Comparison of ENCODE assay signal across 8 mouse cellular contexts in genomic region chr1:52676621-52677020, GRCm38 (mm10). TPM values are rescaled to one million over a fixed set of nuclear protein-coding genes. Genes with fewer than 3 reads are reported as not detected.
DNase-seq lines count a peak whose midpoint lies in the region; ATAC-seq and TF ChIP-seq lines count a peak whose summit lies in the region.

No protein-coding gene starts in this region.

- TF ChIP-seq POLR2A in limb, embryonic 14.5 days (IDR thresholded peaks at IDR 0.05; ENCODE audit: borderline replicate concordance, extremely low read depth, insufficient read depth, insufficient read length) = no peak

- peaks cover 17% of the 10 kb centered on the region for H3K4me1 ChIP-seq in heart, embryonic 15.5 days (replicated peaks)
- H3K4me1 ChIP-seq in limb, embryonic 14.5 days (ENCODE audit: control insufficient read depth, insufficient read depth, low read length) = peaks cover 6% of the 10 kb centered on the region
- 0 out of 2 replicates have a peak, but pooled peaks cover 7% of the 10 kb centered on the region for H3K4me1 ChIP-seq in forebrain, embryonic 13.5 days

- no peaks in the 10 kb centered on the region for H3K27me3 ChIP-seq in heart, embryonic 15.5 days
- no peaks in the 10 kb centered on the region for H3K27me3 ChIP-seq in limb, embryonic 14.5 days (ENCODE audit: control insufficient read depth, insufficient read depth, low read length)
- no peaks in the 10 kb centered on the region for H3K27me3 ChIP-seq in forebrain, embryonic 13.5 days

- no peak overlapping the region for H3K4me2 ChIP-seq in heart, embryonic 15.5 days
- H3K4me2 ChIP-seq in limb, embryonic 14.5 days (replicated peaks; ENCODE audit: low read depth, low read length, severe bottlenecking) = no peak overlapping the region
- H3K4me2 ChIP-seq in forebrain, embryonic 13.5 days = no peak overlapping the region

- DNase-seq in gastrocnemius, adult 18-20 months (ENCODE audit: low spot score) = peak; percentile 5
- no peak for DNase-seq in gastrocnemius, postnatal 25 days
- DNase-seq in brain, adult 2 months (ENCODE audit: low read depth, low spot score) = peak; percentile 64
- peak; percentile 44 for DNase-seq in limb, embryonic 14.5 days (ENCODE audit: low spot score)
- DNase-seq in yolk sac, embryonic 10.5 days (ENCODE audit: low spot score) = no peak

- ATAC-seq in heart, embryonic 15.5 days (replicated peaks; ENCODE audit: insufficient number of reproducible peaks, insufficient read depth, low FRiP score, low read depth) = peak; percentile 84
- ATAC-seq in limb, embryonic 14.5 days (ENCODE audit: low FRiP score, low read depth) = no peak
- ATAC-seq in forebrain, embryonic 13.5 days = no peak
- no peak for ATAC-seq in frontal cortex, adult (ENCODE audit: low TSS enrichment)

- no peaks in the 10 kb centered on the region for H3K9me3 ChIP-seq in heart, embryonic 15.5 days (replicated peaks)
- no peaks in the 10 kb centered on the region for H3K9me3 ChIP-seq in limb, embryonic 14.5 days (ENCODE audit: control insufficient read depth, low read length)
- H3K9me3 ChIP-seq in forebrain, embryonic 13.5 days (replicated peaks) = 0 out of 2 replicates have a peak, but pooled peaks cover 3% of the 10 kb centered on the region

- H3K36me3 ChIP-seq in heart, embryonic 15.5 days = no peaks in the 10 kb centered on the region
- no peaks in the 10 kb centered on the region for H3K36me3 ChIP-seq in limb, embryonic 14.5 days (ENCODE audit: control insufficient read depth, insufficient read depth, low read length)
- no peaks in the 10 kb centered on the region for H3K36me3 ChIP-seq in forebrain, embryonic 13.5 days (ENCODE audit: poor library complexity, severe bottlenecking)

- WGBS in heart, embryonic 15.5 days = 8% methylated on average over 3 of the region's 3 CpGs
- 48% methylated on average over 3 of the region's 3 CpGs for WGBS in limb, embryonic 14.5 days
- 51% methylated on average over 3 of the region's 3 CpGs for WGBS in forebrain, embryonic 13.5 days

- no peak overlapping the region for H3K9ac ChIP-seq in heart, embryonic 15.5 days
- no peak overlapping the region for H3K9ac ChIP-seq in limb, embryonic 14.5 days (ENCODE audit: low read depth, low read length, severe bottlenecking)
- no peak overlapping the region for H3K9ac ChIP-seq in forebrain, embryonic 13.5 days

- no peak overlapping the region for H3K4me3 ChIP-seq in heart, embryonic 15.5 days
- H3K4me3 ChIP-seq in limb, embryonic 14.5 days (replicated peaks; ENCODE audit: low read length) = no peak overlapping the region
- no peak overlapping the region for H3K4me3 ChIP-seq in forebrain, embryonic 13.5 days

- peak overlapping the region; percentile 88 for H3K27ac ChIP-seq in heart, embryonic 15.5 days
- H3K27ac ChIP-seq in limb, embryonic 14.5 days (replicated peaks; ENCODE audit: low read depth, low read length) = no peak overlapping the region
- no peak overlapping the region for H3K27ac ChIP-seq in forebrain, embryonic 13.5 days

RNA-seq across cellular contexts. Expression of gene Nemp2, which starts 46.1 kb away (rescaled TPM):
- under 1 TPM; 0.27 to 0.45 TPM for total RNA-seq in gastrocnemius, adult 18-20 months (2021)
- under 1 TPM; 0.51 TPM for total RNA-seq in gastrocnemius, postnatal 25 days (2021)
- 4.4 and 5.2 TPM in 2 replicates for polyA plus RNA-seq in heart, embryonic 15.5 days (2015; fragmentation: Nextera tagmentation; extraction: Ambion mirVana)
- 24.7 and 29.9 TPM in 2 replicates for polyA plus RNA-seq in limb, embryonic 14.5 days (2012; rRNA removed)
- polyA plus RNA-seq in limb, embryonic 14.5 days (2014; fragmentation: Nextera tagmentation; extraction: Ambion mirVana) = 11.8 and 11.9 TPM in 2 replicates
- 9.6 and 9.8 TPM in 2 replicates for polyA plus RNA-seq in forebrain, embryonic 13.5 days (2015; fragmentation: Nextera tagmentation; extraction: Ambion mirVana)

RNA-seq across cellular contexts. Expression of gene Mfsd6, which starts 50.6 kb away (rescaled TPM):
- 1 to 10 TPM; 5.1 to 5.3 TPM for total RNA-seq in gastrocnemius, adult 18-20 months (2021)
- total RNA-seq in gastrocnemius, postnatal 25 days (2021) = 1 to 10 TPM; 6.3 to 6.5 TPM
- polyA plus RNA-seq in heart, embryonic 15.5 days (2015; fragmentation: Nextera tagmentation; extraction: Ambion mirVana) = 2.7 and 3.3 TPM in 2 replicates
- 2.2 and 3.0 TPM in 2 replicates for polyA plus RNA-seq in limb, embryonic 14.5 days (2012; rRNA removed)
- 2.6 and 2.7 TPM in 2 replicates for polyA plus RNA-seq in limb, embryonic 14.5 days (2014; fragmentation: Nextera tagmentation; extraction: Ambion mirVana)
- 4.0 TPM in 2 replicates for polyA plus RNA-seq in forebrain, embryonic 13.5 days (2015; fragmentation: Nextera tagmentation; extraction: Ambion mirVana)

Comparison
In these comparisons a context has a peak if more than half of its experiments do, and no peak if none do; other contexts are left out.
1. DNase-seq: peak in gastrocnemius, adult 18-20 months (single experiment), brain, adult 2 months (single experiment) and limb, embryonic 14.5 days (single experiment); none in gastrocnemius, postnatal 25 days (single experiment) and yolk sac, embryonic 10.5 days (single experiment).